Mouse (Mus musculus) megakaryocyte, embryonic 14.5 days (primary cell): ENCODE results near the gene Slc25a23. TPM values are rescaled to one million over a fixed set of nuclear protein-coding genes. Genes with fewer than 3 reads are reported as not detected.
A peak's percentile ranks its signal among the peaks of the same experiment; 100 is the strongest.

Source experiments
- H3K27me3 ChIP-seq: replicated peaks from 2 replicates; pipeline ENCODE3; 2012; ENCODE audit warnings: inconsistent platforms
- H3K36me3 ChIP-seq: replicated peaks from 2 replicates; pipeline ENCODE3; 2012; ENCODE audit warnings: low read length, inconsistent platforms, mixed read lengths
- H3K4me1 ChIP-seq: 2 replicates; pipeline ENCODE4 v1.6.1; 2012; ENCODE audit warnings: inconsistent platforms
- H3K4me3 ChIP-seq: replicated peaks from 2 replicates; pipeline ENCODE3; 2012; ENCODE audit warnings: moderate library complexity, mild to moderate bottlenecking, inconsistent platforms
- H3K9me3 ChIP-seq: 2 replicates; pipeline ENCODE4 v1.6.1; 2012; ENCODE audit warnings: inconsistent platforms
- FLI1 ChIP-seq: IDR thresholded peaks from 2 replicates; pipeline ENCODE4 v1.6.1; 2012; ENCODE audit warnings: low read length, inconsistent platforms, mixed read lengths
- GATA1 ChIP-seq: IDR thresholded peaks from 3 replicates; pipeline ENCODE4 v1.6.1; 2012; ENCODE audit warnings: mixed read lengths, low read length, inconsistent platforms, borderline replicate concordance
- polyA plus RNA-seq: library from polyadenylated mRNA; stranded (reverse); fragments of >175 nt; gene quantifications from 2 replicates; pipeline ENCODE4 v1.2.3, GENCODE M21; 2012; ENCODE audit warnings: low replicate concordance; ENCODE audit not compliant: insufficient read depth

The Slc25a23 gene
- polyA plus RNA-seq, 1 experiment: 6.1 TPM

DNA sequence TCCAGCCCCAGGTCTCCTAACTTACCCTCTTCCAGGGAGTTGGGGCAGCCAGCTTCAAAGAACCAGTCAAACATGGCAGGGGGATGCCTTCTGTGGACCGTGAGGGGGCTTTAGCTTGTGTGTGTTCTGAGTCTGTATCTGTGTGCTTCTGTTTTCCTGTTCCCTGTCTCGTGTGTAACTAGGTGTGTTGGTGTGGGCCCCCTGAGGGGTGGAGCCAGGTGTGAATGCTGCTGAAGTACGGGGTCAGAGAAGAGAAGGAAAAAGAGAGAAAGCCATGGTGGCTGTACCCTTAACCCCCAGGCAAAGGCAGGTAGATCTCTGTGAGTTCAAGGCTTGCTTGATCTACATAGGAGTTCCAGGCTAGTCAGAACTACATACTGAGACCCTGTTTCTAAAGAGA lies 17.3 kb upstream of the Slc25a23 start:
- peaks cover 57% of the 10 kb centered on the region for H3K4me1 ChIP-seq
- TF ChIP-seq GATA1: no peak
- no peak for TF ChIP-seq FLI1
- no peaks in the 10 kb centered on the region for H3K9me3 ChIP-seq
- no peak overlapping the region for H3K4me3 ChIP-seq
- no peaks in the 10 kb centered on the region for H3K27me3 ChIP-seq
- peaks cover 57% of the 10 kb centered on the region for H3K36me3 ChIP-seq

DNA sequence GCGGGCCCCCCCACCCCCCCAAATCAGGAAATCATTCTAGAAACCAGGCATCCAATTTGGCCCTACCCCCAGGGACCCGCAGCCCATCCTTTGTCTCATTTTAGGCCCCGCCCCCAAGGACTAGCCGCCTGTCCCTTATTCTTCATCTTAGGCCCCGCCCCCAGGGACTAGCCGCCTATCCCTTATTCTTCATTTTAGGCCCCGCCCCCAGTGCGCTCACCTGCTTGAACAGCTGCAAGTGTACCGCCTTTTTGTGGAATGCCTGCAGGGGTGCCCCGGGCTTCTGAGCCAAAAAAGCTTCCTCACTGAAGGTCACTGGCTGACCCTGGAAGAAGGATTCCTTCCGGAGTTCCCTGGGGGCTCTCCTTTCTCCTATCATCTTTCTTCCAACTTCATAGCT lies 11.0 kb upstream of the Slc25a23 start:
- H3K9me3 ChIP-seq: no peaks in the 10 kb centered on the region
- TF ChIP-seq FLI1: no peak
- no peak for TF ChIP-seq GATA1
- H3K4me1 ChIP-seq: no peaks in the 10 kb centered on the region
- no peaks in the 10 kb centered on the region for H3K27me3 ChIP-seq
- peaks cover 73% of the 10 kb centered on the region for H3K36me3 ChIP-seq
- no peak overlapping the region for H3K4me3 ChIP-seq

DNA sequence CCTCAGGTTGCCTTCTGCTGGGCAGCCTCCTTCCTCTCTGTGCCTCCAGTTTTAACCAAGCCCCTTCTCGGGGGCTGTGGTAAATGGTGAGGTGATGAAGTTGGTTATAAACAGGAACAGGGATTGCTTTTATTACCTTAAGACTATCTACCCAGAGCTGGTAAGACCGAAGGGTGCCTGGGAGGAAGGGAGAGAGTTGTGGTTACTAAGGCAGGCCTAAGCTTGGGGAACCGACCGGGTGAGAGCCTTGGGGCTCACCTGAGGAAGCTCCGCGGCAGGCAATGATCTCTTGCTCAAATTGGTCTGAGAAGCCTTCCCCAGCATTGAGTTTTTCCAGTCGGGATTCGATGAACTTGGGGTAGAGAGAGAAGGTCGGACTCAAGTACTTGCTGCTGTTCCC lies 10.6 kb upstream of the Slc25a23 start:
- Histone ChIP-seq H3K27me3 (peaks cover 1% of the 10 kb centered on the region), H3K4me1 (peaks cover 3% of the 10 kb centered on the region; the same call in 1 of the 2 replicates), H3K4me3 (no peak overlapping the region), H3K36me3 (peaks cover 74% of the 10 kb centered on the region), H3K9me3 (no peaks in the 10 kb centered on the region)
- TF ChIP-seq GATA1 (no peak), FLI1 (no peak)

DNA sequence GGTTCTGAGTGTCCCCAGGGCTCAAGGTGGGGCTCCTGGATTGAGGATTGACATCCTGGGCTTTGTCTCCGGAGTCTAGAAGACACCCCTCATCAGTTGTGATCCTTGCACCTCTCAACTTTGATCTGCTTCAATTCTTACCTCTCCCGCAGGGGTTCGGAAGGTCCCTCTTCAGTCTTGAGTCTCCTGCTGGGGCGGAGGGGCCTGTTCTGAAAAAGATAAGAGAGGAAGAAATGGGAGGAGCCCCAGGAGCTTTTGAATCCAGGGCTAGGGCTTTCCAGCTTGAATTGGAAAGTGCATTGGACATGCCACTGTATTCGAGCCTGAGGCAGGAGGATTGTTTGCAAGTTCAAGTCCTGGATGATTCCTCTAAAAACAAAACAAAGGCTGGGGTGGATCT lies 7.2 kb upstream of the Slc25a23 start:
- TF ChIP-seq GATA1: no peak
- no peak for TF ChIP-seq FLI1
- H3K36me3 ChIP-seq: peaks cover 49% of the 10 kb centered on the region
- peaks cover 18% of the 10 kb centered on the region for H3K4me1 ChIP-seq
- no peak overlapping the region for H3K4me3 ChIP-seq
- no peaks in the 10 kb centered on the region for H3K9me3 ChIP-seq
- peaks cover 26% of the 10 kb centered on the region for H3K27me3 ChIP-seq

DNA sequence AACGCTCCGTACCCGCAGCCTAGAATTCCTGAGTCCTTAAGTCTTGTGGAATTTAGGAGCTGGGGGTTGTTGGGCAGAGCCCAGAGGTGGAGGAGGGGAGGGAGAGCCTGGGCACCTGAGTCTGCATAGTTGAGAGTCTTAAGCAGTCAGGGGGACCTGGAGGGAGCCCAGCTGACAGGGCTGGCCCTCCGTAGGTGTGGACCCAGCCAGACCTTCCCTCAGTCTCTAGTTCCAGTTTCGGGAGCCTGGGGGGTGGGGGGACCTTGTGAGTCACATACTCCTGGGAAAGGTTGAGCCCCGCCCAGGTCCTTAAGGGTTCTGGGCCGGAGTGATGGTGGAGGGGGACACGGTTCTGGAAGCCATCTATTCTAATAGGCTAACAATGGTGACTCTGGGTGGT lies 3.4 kb upstream of the Slc25a23 start:
- TF ChIP-seq FLI1: no peak
- TF ChIP-seq GATA1: no peak
- no peak overlapping the region for H3K4me3 ChIP-seq

DNA sequence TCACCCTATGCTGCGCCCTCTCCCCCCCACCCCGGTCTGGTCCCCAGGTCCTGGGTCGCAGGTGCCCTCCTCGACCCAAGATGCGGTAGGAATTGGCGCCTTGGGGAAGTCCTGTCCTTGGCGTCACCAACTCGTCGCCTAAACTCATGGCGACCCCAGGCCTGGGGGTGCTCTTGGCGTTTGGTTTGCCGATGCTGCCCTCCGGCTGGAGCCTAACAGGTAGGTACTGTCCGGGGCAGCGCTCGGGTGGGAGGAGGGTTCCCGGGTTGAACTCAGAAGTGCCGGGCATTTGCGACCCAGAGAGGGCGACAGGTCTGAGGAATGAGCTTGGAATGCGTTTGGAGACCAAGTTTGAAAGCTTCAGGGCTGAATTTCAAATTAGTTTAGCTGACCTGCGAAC lies 2.9 kb upstream of the Slc25a23 start:
- no peak for TF ChIP-seq GATA1
- Histone ChIP-seq H3K4me3 (peak overlapping the region; percentile 57), H3K27me3 (peaks cover 68% of the 10 kb centered on the region), H3K36me3 (peaks cover 20% of the 10 kb centered on the region), H3K4me1 (peaks cover 50% of the 10 kb centered on the region), H3K9me3 (no peaks in the 10 kb centered on the region)

More for the DNA sequence above, 3.4 kb upstream of the Slc25a23 start:
- Histone ChIP-seq H3K9me3 (no peaks in the 10 kb centered on the region), H3K27me3 (peaks cover 63% of the 10 kb centered on the region), H3K36me3 (peaks cover 25% of the 10 kb centered on the region), H3K4me1 (peaks cover 50% of the 10 kb centered on the region)

DNA sequence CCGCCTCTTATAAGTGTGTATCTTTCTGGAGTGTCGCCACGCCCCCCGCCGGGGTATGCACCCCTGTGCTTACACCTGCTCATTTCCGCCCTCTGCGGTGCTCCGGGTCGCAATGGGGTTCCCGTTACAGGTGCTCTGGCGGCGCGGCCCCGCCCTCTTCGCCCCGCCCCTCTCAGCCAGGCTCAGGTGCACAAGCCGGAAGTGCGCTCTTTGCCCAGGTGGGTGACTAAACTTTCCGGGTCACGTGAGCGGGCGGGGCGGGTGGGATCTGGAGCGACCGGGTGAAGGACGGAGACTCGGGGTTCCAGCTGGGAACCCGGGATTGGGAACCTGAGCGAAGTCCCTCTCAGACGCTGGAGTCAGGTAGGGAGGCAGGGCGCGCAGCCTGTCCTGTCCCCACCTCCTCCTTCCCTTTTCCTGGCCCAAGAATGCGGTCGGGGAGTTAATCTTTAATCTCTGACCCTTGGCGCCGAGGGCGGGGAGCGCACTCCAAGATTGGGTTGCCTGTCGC lies 2.4 kb upstream of the Slc25a23 start:
- no peaks in the 10 kb centered on the region for H3K9me3 ChIP-seq
- H3K4me1 ChIP-seq: peaks cover 50% of the 10 kb centered on the region
- H3K4me3 ChIP-seq: peak overlapping the region; percentile 76
- peaks cover 72% of the 10 kb centered on the region for H3K27me3 ChIP-seq
- peaks cover 16% of the 10 kb centered on the region for H3K36me3 ChIP-seq
- TF ChIP-seq FLI1 (no peak), GATA1 (no peak)

DNA sequence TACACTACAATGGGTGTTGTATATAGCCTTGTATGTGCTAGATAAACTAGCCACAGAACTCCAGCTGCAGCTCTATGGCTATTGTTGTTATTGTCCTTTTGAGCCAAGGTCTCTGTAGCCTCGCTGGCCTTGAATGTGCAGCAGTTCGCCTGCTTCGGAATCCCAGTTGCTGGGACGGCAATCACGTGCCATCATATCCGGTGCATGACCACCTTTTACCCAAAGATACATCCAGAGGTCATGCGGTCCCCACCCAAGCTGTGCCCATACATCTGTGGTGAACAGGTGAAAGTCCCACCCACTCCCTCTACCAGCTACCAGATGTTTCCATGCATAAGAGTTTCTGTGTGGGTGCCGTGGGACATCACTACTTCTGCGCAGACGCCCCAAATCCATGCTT lies 1.4 kb upstream of the Slc25a23 start:
- peaks cover 73% of the 10 kb centered on the region for H3K27me3 ChIP-seq
- peaks cover 6% of the 10 kb centered on the region for H3K36me3 ChIP-seq
- peak overlapping the region; percentile 91 for H3K4me3 ChIP-seq
- H3K9me3 ChIP-seq: no peaks in the 10 kb centered on the region
- TF ChIP-seq FLI1 (no peak), GATA1 (no peak)
- H3K4me1 ChIP-seq: peaks cover 50% of the 10 kb centered on the region

DNA sequence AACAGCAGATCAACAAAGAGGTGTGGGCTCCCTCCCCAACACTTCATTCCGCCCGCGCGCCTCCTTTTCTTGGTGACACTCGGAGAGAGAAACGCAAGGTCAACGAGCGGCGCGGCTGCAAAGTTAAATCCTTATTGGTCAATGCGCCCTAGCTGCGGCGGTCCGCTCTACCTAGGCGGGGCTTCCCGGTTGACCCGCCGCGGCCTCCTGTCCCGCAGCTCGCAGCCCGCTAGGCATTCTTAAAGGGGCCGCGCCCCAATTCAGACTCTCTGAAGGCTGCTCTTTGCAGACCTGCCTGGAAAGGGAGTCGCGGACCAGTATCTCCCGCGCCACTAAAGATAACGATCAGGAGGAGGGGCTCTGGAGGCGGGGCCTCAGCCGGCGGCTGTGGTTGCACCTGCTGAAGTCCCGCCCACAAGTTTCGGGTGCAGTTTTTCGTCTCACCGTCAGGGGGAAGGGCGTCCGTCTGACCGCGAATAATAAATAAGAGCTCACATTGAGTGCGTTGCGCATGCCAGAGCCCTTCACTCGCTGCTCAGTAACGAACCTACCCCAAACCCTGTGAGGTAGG lies 653 bp upstream of the Slc25a23 start:
- Histone ChIP-seq H3K9me3 (no peaks in the 10 kb centered on the region), H3K4me1 (peaks cover 47% of the 10 kb centered on the region), H3K36me3 (peaks cover under 1% of the 10 kb centered on the region), H3K27me3 (peaks cover 76% of the 10 kb centered on the region), H3K4me3 (peak overlapping the region; percentile 91)
- TF ChIP-seq GATA1 (0 out of 3 replicates have a peak, but pooled peaks have one; percentile 20), FLI1 (no peak)

DNA sequence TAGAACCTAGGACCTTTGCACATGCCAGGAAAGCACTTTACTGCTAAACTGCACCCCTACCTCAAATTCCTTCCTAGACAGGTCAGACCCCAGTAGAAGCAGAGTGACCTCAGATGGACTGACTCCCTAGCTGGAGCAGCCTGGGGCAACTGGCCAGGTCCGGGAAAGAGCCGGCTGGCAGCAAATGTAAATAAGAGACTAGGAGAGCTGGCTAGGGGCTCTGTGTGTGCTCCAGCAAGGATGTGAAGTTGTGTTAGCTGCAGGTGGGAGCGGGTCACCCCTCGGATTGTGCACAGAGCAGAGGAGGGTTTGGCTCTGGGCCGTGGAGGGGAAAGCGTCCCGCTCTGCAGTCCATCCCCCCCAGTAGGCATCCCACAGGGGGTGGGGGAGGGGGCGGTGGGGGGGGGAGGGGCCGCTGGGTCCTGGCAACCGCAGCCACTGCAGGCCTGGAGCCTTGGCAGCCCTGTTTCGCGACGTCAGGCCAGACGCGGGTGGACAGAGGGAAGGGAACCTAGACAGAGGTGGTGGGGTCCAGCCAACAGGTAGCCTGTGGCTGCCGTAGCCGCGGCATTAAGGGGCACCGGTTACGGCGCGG lies 675 bp downstream of the Slc25a23 start, which contains the start of gene Crb3:
Crb3 (plus strand) TSS at position 215 of the 595 bp plus-strand sequence.
- TF ChIP-seq GATA1: no peak
- TF ChIP-seq FLI1: no peak
- Histone ChIP-seq H3K27me3 (peaks cover 68% of the 10 kb centered on the region), H3K9me3 (no peaks in the 10 kb centered on the region), H3K4me3 (peak within 1 kb of the TSS; percentile 91), H3K36me3 (no peaks in the 10 kb centered on the region), H3K4me1 (peaks cover 40% of the 10 kb centered on the region)
